Mouse (Mus musculus): ENCODE data around the gene Nxt2. TPM values are rescaled to one million over a fixed set of nuclear protein-coding genes. Genes with fewer than 3 reads are reported as not detected.
"Not testable (repeated sequence)": the region's sequence is repeated elsewhere in the genome, so short reads cannot be mapped to it uniquely, and the experiment has no call there.

The Nxt2 gene
- polyA plus RNA-seq, 1 experiment, result 1.8 TPM

- Histone ChIP-seq H3K27me3 (ENCODE audit: control insufficient read depth, insufficient read depth, low read length) (no peaks in the 10 kb centered on the region), H3K4me1 (ENCODE audit: control insufficient read depth, insufficient read depth, low read length) (no peaks in the 10 kb centered on the region), H3K4me3 (ENCODE audit: control insufficient read depth, low read depth, low read length) (no peak within 1 kb of the TSS), H3K36me3 (ENCODE audit: control insufficient read depth, insufficient read depth, low read length) (no peaks in the 10 kb centered on the region), H3K27ac (ENCODE audit: control insufficient read depth, insufficient read depth, low read depth, low read length) (no peak within 1 kb of the TSS)
- TF ChIP-seq CTCF (IDR thresholded peaks at IDR 0.05; ENCODE audit: control insufficient read depth, insufficient read depth, insufficient replicate concordance, low read depth, low read length) (no peak), POLR2A (IDR thresholded peaks at IDR 0.05; ENCODE audit: control insufficient read depth, low read depth, low read length) (no peak)
Measured at GRCm38 (mm10) chrX:142196831-142197230, 29.7 kb upstream of the Nxt2 start, which contains the start of gene Gucy2f. Gucy2f (minus strand) TSS chrX:142196931.

GRCm38 (mm10) chrX:142200295-142200694, 26.3 kb upstream of the Nxt2 start:
- TF ChIP-seq CTCF (IDR thresholded peaks at IDR 0.05; ENCODE audit: control insufficient read depth, insufficient read depth, insufficient replicate concordance, low read depth, low read length), result peak; percentile 2; the same call in 1 of the 2 replicates
- TF ChIP-seq POLR2A (IDR thresholded peaks at IDR 0.05; ENCODE audit: control insufficient read depth, low read depth, low read length), result no peak

DNA sequence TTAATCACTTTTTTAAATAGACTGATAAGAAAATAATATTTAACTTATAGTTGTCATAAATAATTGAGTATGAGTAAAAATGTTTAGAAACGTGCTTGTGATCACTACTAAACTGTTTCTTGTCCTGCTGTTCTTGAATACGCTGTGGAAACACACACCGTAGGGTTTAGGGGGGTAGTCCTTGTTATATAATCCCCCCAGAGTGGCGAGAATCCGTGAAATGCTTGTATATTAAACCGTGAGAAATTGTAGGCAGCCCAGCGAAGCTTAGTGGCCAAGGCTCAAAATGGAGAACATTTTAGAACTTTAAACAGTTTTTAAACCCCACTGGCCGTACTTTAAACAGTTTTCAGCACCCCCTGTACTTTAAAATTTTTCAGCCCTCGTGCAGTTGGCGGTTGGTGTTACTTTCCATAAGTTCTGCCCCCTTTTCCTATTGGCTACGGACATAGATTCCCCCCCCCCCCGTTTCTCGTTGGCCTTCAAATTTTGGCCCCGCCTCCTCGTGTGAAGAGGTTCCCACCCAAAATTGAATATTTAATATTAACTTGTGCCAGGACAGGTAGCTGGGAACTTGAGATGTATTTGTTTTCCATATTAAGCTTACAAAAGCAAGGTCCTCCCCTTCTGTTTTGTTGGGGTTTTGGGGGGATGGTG, 956 bp downstream of the Nxt2 start:
- H3K4me1 ChIP-seq (ENCODE audit: control insufficient read depth, insufficient read depth, low read length), result no peaks in the 10 kb centered on the region
- no peaks in the 10 kb centered on the region for H3K27me3 ChIP-seq (ENCODE audit: control insufficient read depth, insufficient read depth, low read length)
- no peaks in the 10 kb centered on the region for H3K36me3 ChIP-seq (ENCODE audit: control insufficient read depth, insufficient read depth, low read length)
- TF ChIP-seq POLR2A (IDR thresholded peaks at IDR 0.05; ENCODE audit: control insufficient read depth, low read depth, low read length), result no peak
- TF ChIP-seq CTCF (IDR thresholded peaks at IDR 0.05; ENCODE audit: control insufficient read depth, insufficient read depth, insufficient replicate concordance, low read depth, low read length), result no peak
- H3K27ac ChIP-seq (ENCODE audit: control insufficient read depth, insufficient read depth, low read depth, low read length), result peak overlapping the region; percentile 93
- H3K4me3 ChIP-seq (ENCODE audit: control insufficient read depth, low read depth, low read length), result peak overlapping the region; percentile 92

More at GRCm38 (mm10) chrX:142200295-142200694, 26.3 kb upstream of the Nxt2 start:
- no peak overlapping the region for H3K4me3 ChIP-seq (ENCODE audit: control insufficient read depth, low read depth, low read length)
- H3K27ac ChIP-seq (ENCODE audit: control insufficient read depth, insufficient read depth, low read depth, low read length), result no peak overlapping the region
- no peaks in the 10 kb centered on the region for H3K36me3 ChIP-seq (ENCODE audit: control insufficient read depth, insufficient read depth, low read length)
- H3K27me3 ChIP-seq (ENCODE audit: control insufficient read depth, insufficient read depth, low read length), result no peaks in the 10 kb centered on the region
- no peaks in the 10 kb centered on the region for H3K4me1 ChIP-seq (ENCODE audit: control insufficient read depth, insufficient read depth, low read length)

- Histone ChIP-seq H3K4me1 (ENCODE audit: control insufficient read depth, insufficient read depth, low read length) (no peaks in the 10 kb centered on the region), H3K27ac (ENCODE audit: control insufficient read depth, insufficient read depth, low read depth, low read length) (peak overlapping the region; percentile 77), H3K27me3 (ENCODE audit: control insufficient read depth, insufficient read depth, low read length) (no peaks in the 10 kb centered on the region), H3K36me3 (ENCODE audit: control insufficient read depth, insufficient read depth, low read length) (no peaks in the 10 kb centered on the region), H3K4me3 (ENCODE audit: control insufficient read depth, low read depth, low read length) (peak overlapping the region; percentile 92)
- TF ChIP-seq CTCF (IDR thresholded peaks at IDR 0.05; ENCODE audit: control insufficient read depth, insufficient read depth, insufficient replicate concordance, low read depth, low read length) (no peak), POLR2A (IDR thresholded peaks at IDR 0.05; ENCODE audit: control insufficient read depth, low read depth, low read length) (no peak)
Measured at GRCm38 (mm10) chrX:142228055-142228768, 1.6 kb downstream of the Nxt2 start.

GRCm38 (mm10) chrX:142228769-142229158, 2.2 kb downstream of the Nxt2 start:
- no peaks in the 10 kb centered on the region for H3K27me3 ChIP-seq (ENCODE audit: control insufficient read depth, insufficient read depth, low read length)
- peak overlapping the region; percentile 42 for H3K4me3 ChIP-seq (ENCODE audit: control insufficient read depth, low read depth, low read length)
- H3K36me3 ChIP-seq (ENCODE audit: control insufficient read depth, insufficient read depth, low read length), result no peaks in the 10 kb centered on the region
- no peaks in the 10 kb centered on the region for H3K4me1 ChIP-seq (ENCODE audit: control insufficient read depth, insufficient read depth, low read length)
- no peak overlapping the region for H3K27ac ChIP-seq (ENCODE audit: control insufficient read depth, insufficient read depth, low read depth, low read length)
- TF ChIP-seq POLR2A (IDR thresholded peaks at IDR 0.05; ENCODE audit: control insufficient read depth, low read depth, low read length), result no peak
- TF ChIP-seq CTCF (IDR thresholded peaks at IDR 0.05; ENCODE audit: control insufficient read depth, insufficient read depth, insufficient replicate concordance, low read depth, low read length), result no peak

- H3K4me3 ChIP-seq (ENCODE audit: control insufficient read depth, low read depth, low read length); H3K36me3 ChIP-seq (ENCODE audit: control insufficient read depth, insufficient read depth, low read length); H3K4me1 ChIP-seq (ENCODE audit: control insufficient read depth, insufficient read depth, low read length); H3K27ac ChIP-seq (ENCODE audit: control insufficient read depth, insufficient read depth, low read depth, low read length); H3K27me3 ChIP-seq (ENCODE audit: control insufficient read depth, insufficient read depth, low read length): not testable (repeated sequence)
Measured at GRCm38 (mm10) chrX:142236146-142236545, 9.6 kb downstream of the Nxt2 start.

GRCm38 (mm10) chrX:142237101-142237500, 10.5 kb downstream of the Nxt2 start:
- TF ChIP-seq POLR2A (IDR thresholded peaks at IDR 0.05; ENCODE audit: control insufficient read depth, low read depth, low read length), result no peak
- no peak for TF ChIP-seq CTCF (IDR thresholded peaks at IDR 0.05; ENCODE audit: control insufficient read depth, insufficient read depth, insufficient replicate concordance, low read depth, low read length)
- no peak overlapping the region for H3K27ac ChIP-seq (ENCODE audit: control insufficient read depth, insufficient read depth, low read depth, low read length)
- no peaks in the 10 kb centered on the region for H3K27me3 ChIP-seq (ENCODE audit: control insufficient read depth, insufficient read depth, low read length)
- H3K4me1 ChIP-seq (ENCODE audit: control insufficient read depth, insufficient read depth, low read length), result no peaks in the 10 kb centered on the region
- H3K4me3 ChIP-seq (ENCODE audit: control insufficient read depth, low read depth, low read length), result no peak overlapping the region
- no peaks in the 10 kb centered on the region for H3K36me3 ChIP-seq (ENCODE audit: control insufficient read depth, insufficient read depth, low read length)

Measured in testis, adult 2 months (tissue).